Mouse (Mus musculus) left cerebral cortex, adult 11 months (tissue): ENCODE measurements around the gene Cbarp.
"Not testable (repeated sequence)": the region's sequence is repeated elsewhere in the genome, so short reads cannot be mapped to it uniquely, and the experiment has no call there.

Experiments
- DNase-seq: peaks from one replicate; pipeline ENCODE4 v3.0.0; 2022; ENCODE audit warnings: low spot score

The Cbarp gene

GRCm38 (mm10) chr10:80170052-80170451 lies 29.4 kb upstream of the Cbarp start:
- no peak for DNase-seq

DNA sequence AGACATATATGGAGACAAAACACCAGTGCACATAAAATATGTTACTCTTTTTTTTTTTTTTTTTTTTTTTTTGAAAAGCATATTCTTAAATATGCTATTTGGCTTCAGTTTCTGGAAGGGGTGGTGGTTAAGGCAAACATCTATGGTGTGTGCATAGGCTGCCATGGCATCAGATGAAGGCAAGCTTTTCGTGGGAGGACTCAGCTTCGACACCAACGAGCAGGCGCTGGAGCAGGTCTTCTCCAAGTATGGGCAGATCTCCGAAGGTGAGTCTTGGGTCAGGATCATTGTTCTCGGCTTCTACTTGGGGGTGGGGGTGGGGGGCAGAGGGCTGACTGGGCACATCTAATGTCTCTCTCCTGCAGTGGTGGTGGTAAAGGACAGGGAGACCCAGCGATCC lies 29.0 kb upstream of the Cbarp start:
- DNase-seq: no peak

DNA sequence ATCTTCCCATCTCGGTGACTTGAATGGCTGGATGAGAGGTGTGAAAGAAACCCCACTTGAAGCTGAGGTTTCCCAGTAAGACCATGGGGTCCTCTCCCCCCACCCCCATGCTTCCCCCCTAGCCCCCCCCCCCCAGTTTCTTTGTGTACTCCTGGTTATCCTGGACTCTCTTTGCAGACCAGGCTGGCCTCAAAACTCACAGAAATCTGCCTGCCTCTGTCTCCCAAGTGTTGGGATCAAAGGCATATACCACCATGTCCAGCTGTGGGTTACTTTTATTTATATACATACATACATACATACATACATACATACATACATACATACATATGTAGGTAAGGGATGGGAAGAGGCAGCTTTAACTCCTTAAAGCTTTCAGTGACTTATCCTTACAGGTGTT lies 28.4 kb upstream of the Cbarp start:
- no peak for DNase-seq

DNA sequence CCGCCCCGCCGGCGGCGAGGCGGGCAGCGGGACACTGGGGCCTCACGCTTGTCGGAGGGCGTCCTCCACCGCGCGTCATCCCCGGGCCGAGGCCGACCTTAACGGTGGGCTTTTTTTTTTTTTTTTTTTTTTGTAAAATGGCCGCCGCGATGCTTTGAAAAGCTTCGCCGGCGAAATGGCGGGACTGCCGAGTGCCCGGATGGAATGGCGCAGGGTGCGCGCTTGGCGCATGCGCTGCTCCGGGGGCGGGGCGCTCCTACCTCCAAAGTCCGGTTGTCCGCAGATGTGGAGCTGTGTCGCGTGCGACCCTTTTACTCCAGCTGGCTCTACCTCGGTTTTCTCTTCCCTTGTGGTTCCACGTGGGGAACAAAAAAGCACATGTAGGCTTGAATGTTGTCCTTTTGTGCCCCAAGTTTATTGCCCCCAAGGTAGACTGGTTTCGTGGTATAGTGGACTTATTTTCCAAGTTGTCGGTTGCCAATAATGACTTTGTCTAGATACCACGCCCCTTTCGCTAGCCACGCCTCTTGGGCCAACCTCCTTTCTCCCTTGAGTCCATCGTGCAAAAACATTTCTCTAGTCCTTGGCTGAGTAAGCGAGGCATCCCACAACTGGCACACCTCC lies 27.5 kb upstream of the Cbarp start:
- no peak for DNase-seq

- peak; percentile 96 for DNase-seq
Observed at GRCm38 (mm10) chr10:80167460-80168037, 26.9 kb upstream of the Cbarp start.

DNA sequence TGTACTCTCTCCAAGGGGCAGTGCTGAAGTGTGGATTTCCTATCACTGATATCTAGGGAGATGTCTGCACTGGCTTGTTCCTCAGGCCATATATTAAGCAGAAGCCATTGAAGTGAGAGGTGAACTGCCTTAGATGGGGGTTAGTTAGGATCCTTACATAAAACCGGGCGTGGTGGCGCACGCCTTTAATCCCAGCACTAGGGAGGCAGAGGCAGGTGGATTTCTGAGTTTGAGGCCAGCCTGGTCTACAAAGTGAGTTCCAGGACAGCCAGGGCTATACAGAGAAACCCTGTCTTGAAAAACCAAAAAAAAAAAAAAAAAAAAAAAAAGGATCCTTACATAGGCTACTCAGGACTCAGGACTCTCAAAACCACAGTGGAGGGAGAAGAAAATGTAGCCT lies 25.5 kb upstream of the Cbarp start:
- not testable (repeated sequence) for DNase-seq

DNA sequence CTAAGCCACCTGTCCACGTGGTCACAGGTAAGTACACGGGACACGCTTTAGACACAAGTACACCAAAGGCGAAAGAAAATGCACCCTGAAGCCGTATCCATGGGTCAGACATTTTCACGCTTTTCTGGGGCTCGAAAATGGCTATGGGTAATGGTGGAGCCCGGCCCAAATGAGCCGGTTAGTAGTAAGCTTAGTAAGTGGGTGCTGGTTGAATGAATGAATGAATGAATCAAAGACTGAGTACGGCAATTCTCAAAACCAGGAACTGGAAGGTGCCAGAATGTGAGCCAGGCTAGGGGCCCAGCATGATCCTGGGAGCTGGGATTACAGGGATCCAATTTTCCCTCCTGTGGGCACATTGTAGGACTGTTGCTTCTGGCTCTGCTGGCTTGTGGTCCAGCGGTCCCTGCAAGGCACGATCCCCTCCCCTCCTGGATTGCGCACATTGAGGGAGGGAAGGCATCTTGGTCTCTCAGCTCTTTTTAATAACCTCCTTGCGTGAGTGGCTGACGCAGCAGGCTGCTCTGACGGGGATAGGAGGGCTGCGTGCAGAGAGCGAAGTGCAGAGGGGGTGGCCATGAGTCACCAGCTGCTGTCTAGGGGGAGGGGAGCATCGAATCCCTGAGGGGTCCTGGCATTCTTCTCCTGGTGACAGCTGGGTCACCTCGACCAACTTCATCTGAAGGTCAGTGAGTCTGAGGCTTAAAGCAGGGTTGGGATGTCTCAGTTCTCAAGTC lies 24.9 kb upstream of the Cbarp start, which contains the start of gene Cirbp:
Cirbp (plus strand) TSS at position 594 of the 737 bp plus-strand sequence.
- no peak for DNase-seq

GRCm38 (mm10) chr10:80164998-80165344 lies 24.3 kb upstream of the Cbarp start:
- DNase-seq: peak; percentile 93

- DNase-seq: no peak
Observed at GRCm38 (mm10) chr10:80164161-80164997, 23.7 kb upstream of the Cbarp start.

DNA sequence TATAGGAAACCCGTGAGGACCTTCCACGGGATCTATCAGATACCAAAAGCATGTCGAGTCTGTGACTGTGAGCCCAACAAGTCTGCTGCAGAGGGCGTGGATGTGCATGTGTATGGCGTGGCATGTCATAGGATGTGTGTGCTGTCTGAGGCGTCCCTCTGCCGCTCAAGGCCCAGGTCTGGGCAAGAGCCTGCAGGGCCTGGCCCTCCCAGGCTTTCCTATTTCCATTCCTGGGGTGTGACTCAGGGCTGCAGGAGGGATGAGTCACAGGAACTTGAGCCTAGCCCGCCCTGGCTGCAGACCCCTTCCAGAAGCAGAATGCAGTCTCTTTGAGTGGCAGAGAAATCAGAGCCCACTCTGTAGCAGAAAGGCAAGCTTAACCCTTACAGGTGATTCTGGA lies 23.1 kb upstream of the Cbarp start:
- DNase-seq: no peak

- DNase-seq: no peak
Observed at GRCm38 (mm10) chr10:80162716-80163299, 22.2 kb upstream of the Cbarp start.

- no peak for DNase-seq
Observed at GRCm38 (mm10) chr10:80162243-80162608, 21.6 kb upstream of the Cbarp start.

DNA sequence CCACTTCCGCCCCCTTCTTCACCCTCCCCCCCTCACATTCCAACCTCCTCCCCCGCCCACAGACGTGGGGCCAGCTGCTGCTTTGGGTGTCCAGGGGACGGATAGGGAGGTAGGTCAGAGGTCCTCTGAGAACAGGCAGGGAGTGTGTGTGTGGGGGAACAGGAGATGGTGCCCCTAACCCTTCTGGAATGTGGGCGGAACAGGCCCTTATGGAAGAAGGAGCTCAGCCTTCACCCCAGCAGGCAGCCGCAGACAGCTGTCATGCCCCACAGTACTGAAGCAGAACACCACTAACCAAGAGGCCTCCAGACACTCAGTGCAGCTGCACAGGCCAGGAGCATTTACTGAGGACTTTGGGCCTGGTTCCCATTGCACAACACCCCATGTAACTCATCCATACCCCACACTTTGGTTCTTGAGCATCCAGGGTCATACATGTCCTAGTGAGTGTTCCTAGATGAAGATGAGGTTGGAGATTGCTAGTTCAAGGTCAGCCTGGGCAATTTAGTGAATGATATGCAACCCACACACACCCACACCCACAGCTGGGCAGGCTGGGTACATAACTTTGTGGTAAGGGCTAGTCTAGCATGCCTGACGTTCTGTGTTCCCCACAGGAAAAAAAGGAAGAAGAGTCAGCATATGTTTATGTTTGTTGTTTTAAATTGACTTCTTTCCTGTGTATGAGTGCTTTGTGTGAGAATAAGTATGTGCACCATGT lies 21.0 kb upstream of the Cbarp start:
- no peak for DNase-seq

DNA sequence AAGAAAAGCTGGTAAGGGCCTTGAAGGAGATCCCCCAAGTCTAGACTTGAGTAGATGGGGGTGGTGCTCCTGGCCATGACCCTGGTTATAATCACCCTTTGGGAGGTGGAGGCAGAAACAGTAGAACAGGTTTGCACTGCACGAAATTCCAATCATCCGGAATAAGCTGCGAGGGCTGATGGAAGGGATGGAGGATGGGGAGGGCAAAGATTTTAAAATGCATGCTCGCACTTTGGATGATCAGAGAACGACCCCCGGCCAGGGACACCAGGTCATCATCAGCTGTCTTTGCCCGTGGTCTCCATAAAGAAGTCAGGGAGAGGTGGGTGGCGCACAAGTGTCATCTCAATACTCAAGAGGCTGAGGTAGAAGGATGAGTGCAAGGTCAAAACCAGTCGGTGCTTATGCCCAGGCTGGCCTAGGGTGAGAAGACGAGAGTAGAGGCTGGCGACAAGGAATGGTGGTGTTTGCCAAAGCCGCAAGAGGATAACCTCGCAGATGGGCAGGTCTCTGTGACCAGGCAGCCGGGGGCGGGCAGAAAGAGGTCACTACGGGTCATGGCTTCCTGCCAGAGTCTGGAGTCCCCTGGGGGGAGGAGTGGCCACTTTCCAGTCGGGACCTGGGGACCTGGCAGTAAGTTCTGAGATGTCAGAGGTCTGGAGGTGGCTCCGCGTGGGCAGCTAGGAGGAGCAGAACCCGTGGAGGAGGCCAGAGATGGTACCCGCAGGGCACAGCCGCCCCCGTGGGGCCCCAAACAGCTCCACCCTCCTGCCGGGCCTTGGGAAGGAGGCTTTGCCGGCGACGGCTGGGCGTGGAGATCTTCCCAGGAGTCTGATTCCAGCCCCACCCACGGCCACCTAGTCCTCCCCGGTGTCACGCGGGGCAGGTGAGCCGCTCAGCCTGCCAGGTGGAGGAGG lies 20.1 kb upstream of the Cbarp start:
- DNase-seq: no peak

- DNase-seq: peak; percentile 99
Observed at GRCm38 (mm10) chr10:80159561-80160454, 19.2 kb upstream of the Cbarp start.

- no peak for DNase-seq
Observed at GRCm38 (mm10) chr10:80159021-80159560, 18.5 kb upstream of the Cbarp start.

GRCm38 (mm10) chr10:80158307-80158986 lies 17.8 kb upstream of the Cbarp start:
- DNase-seq: no peak

DNA sequence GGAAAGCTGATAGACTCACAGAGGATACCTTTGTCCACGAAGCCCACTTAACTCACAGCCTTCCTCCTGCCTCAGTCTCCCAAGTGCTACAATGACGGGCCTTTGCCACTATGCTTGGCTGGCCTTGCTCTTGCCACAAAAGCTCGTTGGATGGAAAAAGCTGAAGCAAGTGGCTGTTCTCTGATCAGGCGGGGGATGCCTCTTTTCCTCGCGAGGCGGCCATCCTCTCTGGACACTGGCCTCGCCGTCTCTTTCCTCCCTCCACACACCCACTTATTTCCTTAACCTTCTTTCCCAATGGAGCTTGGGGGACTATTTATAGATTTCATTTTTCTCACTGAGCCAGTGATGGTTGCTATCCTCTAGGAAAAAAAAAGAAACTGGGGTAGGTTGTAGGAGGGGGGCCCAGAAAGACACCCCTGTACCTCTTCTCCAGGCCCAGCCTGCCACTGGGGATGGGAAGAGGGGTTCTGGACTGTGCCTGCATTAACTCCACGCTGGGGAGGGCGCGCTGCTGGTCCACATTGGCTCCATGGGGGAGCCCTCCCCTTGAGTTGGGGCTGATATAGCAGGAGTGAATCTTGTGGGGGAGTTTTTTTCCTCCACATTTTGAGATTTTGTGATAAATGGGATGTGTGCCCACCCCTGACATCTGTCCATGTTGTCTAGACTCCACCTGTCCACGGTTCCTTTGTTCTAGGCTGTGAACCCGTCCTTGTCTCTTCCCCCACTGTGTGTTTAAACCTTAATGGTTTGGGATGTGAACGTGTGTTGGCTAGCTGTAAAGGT lies 16.7 kb upstream of the Cbarp start:
- no peak for DNase-seq
